ENCODE assay signal across 24 mouse cellular contexts in the genomic region with DNA sequence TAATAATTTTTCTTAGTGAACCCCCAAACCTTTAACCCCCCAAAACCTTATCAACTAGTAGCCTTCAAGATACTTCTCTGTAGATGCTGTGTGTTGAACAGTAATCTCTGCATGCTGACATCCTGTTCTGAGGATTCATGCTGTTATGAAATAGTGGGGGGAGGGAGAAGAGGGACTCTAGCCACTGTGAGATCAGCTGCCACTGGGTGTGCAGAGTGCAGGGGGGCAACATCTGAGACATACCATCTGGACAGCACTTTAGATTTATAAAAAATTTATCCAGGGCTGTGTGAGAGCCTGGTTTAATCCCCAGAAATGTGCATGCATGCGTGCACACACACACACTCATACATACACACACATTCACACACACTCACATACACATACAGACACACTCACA. TPM values are rescaled to one million over a fixed set of nuclear protein-coding genes. Genes with fewer than 3 reads are reported as not detected.
DNase-seq lines count a peak whose midpoint lies in the region; ATAC-seq and TF ChIP-seq lines count a peak whose summit lies in the region.
"Had no signal": no experiment of that assay in that cellular context is flagged by ENCODE, and none has a peak within 500 bp of the region (broad histone marks: within the 10 kb centered on the region; RNA-seq: fewer than 3 reads in every experiment).

No protein-coding gene starts in this region.

- TF ChIP-seq CTCF in kidney, postnatal 0 days (IDR thresholded peaks at IDR 0.05; ENCODE audit: low read depth) = no peak
- TF ChIP-seq CTCF in lung, embryonic 14.5 days (IDR thresholded peaks at IDR 0.05; ENCODE audit: low read depth) = no peak
- TF ChIP-seq CTCF in lung, postnatal 0 days (IDR thresholded peaks at IDR 0.05) = no peak

- no peaks in the 10 kb centered on the region for H3K9me3 ChIP-seq in kidney, postnatal 0 days (replicated peaks; ENCODE audit: low read length)
- no peaks in the 10 kb centered on the region for H3K9me3 ChIP-seq in lung, embryonic 14.5 days (ENCODE audit: low read depth, low read length)
- no peaks in the 10 kb centered on the region for H3K9me3 ChIP-seq in lung, postnatal 0 days (ENCODE audit: low read length)
- H3K9me3 ChIP-seq in midbrain, embryonic 15.5 days = no peaks in the 10 kb centered on the region
- H3K9me3 ChIP-seq: forebrain, embryonic 10.5 days; forebrain, embryonic 13.5 days; hindbrain, embryonic 12.5 days had no signal

- WGBS in kidney, postnatal 0 days = 92% methylated on average over 1 of the region's 1 CpGs
- WGBS in lung, embryonic 14.5 days = 70% methylated on average over 1 of the region's 1 CpGs
- 84% methylated on average over 1 of the region's 1 CpGs for WGBS in lung, postnatal 0 days
- WGBS in midbrain, embryonic 15.5 days = 77% methylated on average over 1 of the region's 1 CpGs

- no peak overlapping the region for H3K27ac ChIP-seq in kidney, postnatal 0 days
- H3K27ac ChIP-seq in lung, embryonic 14.5 days (ENCODE audit: low read depth) = no peak overlapping the region
- H3K27ac ChIP-seq in lung, postnatal 0 days (ENCODE audit: low read length) = no peak overlapping the region
- no peak overlapping the region for H3K27ac ChIP-seq in midbrain, embryonic 15.5 days
- H3K27ac ChIP-seq: forebrain, embryonic 10.5 days; forebrain, embryonic 13.5 days; hindbrain, embryonic 12.5 days had no signal

- no peaks in the 10 kb centered on the region for H3K36me3 ChIP-seq in kidney, postnatal 0 days (ENCODE audit: insufficient read depth, low read length)
- H3K36me3 ChIP-seq in lung, embryonic 14.5 days (ENCODE audit: insufficient read depth) = no peaks in the 10 kb centered on the region
- H3K36me3 ChIP-seq in lung, postnatal 0 days (ENCODE audit: insufficient read depth, low read length) = no peaks in the 10 kb centered on the region
- H3K36me3 ChIP-seq in midbrain, embryonic 15.5 days (replicated peaks) = no peaks in the 10 kb centered on the region
- H3K36me3 ChIP-seq: forebrain, embryonic 10.5 days; hindbrain, embryonic 12.5 days had no signal

- no peaks in the 10 kb centered on the region for H3K27me3 ChIP-seq in kidney, postnatal 0 days (ENCODE audit: insufficient read depth, low read length)
- H3K27me3 ChIP-seq in lung, embryonic 14.5 days (ENCODE audit: insufficient read depth, low read length) = no peaks in the 10 kb centered on the region
- H3K27me3 ChIP-seq in lung, postnatal 0 days (replicated peaks; ENCODE audit: insufficient read depth, low read length) = 0 out of 2 replicates have a peak, but pooled peaks cover 5% of the 10 kb centered on the region
- H3K27me3 ChIP-seq in midbrain, embryonic 15.5 days (replicated peaks) = no peaks in the 10 kb centered on the region
- H3K27me3 ChIP-seq: forebrain, embryonic 13.5 days; hindbrain, embryonic 12.5 days; Patski had no signal

- no peak overlapping the region for H3K4me3 ChIP-seq in kidney, postnatal 0 days (replicated peaks; ENCODE audit: low read depth, low read length)
- no peak overlapping the region for H3K4me3 ChIP-seq in lung, embryonic 14.5 days (ENCODE audit: low read depth, low read length)
- H3K4me3 ChIP-seq in lung, postnatal 0 days (ENCODE audit: low read depth, low read length) = no peak overlapping the region
- H3K4me3 ChIP-seq in midbrain, embryonic 15.5 days = no peak overlapping the region
- H3K4me3 ChIP-seq: forebrain, embryonic 10.5 days; forebrain, embryonic 13.5 days; hindbrain, embryonic 12.5 days had no signal

- H3K9ac ChIP-seq in kidney, postnatal 0 days (ENCODE audit: low read depth, low read length) = no peak overlapping the region
- no peak overlapping the region for H3K9ac ChIP-seq in lung, embryonic 14.5 days
- no peak overlapping the region for H3K9ac ChIP-seq in lung, postnatal 0 days (replicated peaks; ENCODE audit: low read depth)
- no peak overlapping the region for H3K9ac ChIP-seq in midbrain, embryonic 15.5 days
- H3K9ac ChIP-seq: forebrain, embryonic 13.5 days; hindbrain, embryonic 12.5 days had no signal

- no peaks in the 10 kb centered on the region for H3K4me1 ChIP-seq in kidney, postnatal 0 days (replicated peaks; ENCODE audit: insufficient read depth, low read length)
- H3K4me1 ChIP-seq in lung, embryonic 14.5 days (ENCODE audit: insufficient read depth) = no peaks in the 10 kb centered on the region
- no peaks in the 10 kb centered on the region for H3K4me1 ChIP-seq in lung, postnatal 0 days (ENCODE audit: insufficient read depth, low read depth, low read length)
- H3K4me1 ChIP-seq in midbrain, embryonic 15.5 days = peaks cover 12% of the 10 kb centered on the region

- no peak for ATAC-seq in kidney, postnatal 0 days (replicated peaks; ENCODE audit: low FRiP score, low read depth)
- ATAC-seq in lung, embryonic 14.5 days (ENCODE audit: insufficient read depth) = peak; percentile 66; the same call in 1 of the 2 replicates
- peak; percentile 52; the same call in 1 of the 2 replicates for ATAC-seq in lung, postnatal 0 days
- ATAC-seq in midbrain, embryonic 15.5 days (replicated peaks) = no peak
- ATAC-seq: forebrain, embryonic 13.5 days; forebrain, embryonic 16.5 days; Patski had no signal

- TF ChIP-seq EP300 in lung, postnatal 0 days (IDR thresholded peaks at IDR 0.05) = no peak

- no peak overlapping the region for H3K4me2 ChIP-seq in kidney, postnatal 0 days (ENCODE audit: low read length)
- H3K4me2 ChIP-seq in lung, embryonic 14.5 days = no peak overlapping the region
- no peak overlapping the region for H3K4me2 ChIP-seq in lung, postnatal 0 days (replicated peaks; ENCODE audit: low read depth, low read length)
- no peak overlapping the region for H3K4me2 ChIP-seq in midbrain, embryonic 15.5 days
- H3K4me2 ChIP-seq: forebrain, embryonic 13.5 days; heart, embryonic 11.5 days; hindbrain, embryonic 12.5 days had no signal

- peak; percentile 13 for DNase-seq in kidney, postnatal 0 days (ENCODE audit: low spot score)
- DNase-seq in kidney, postnatal 4 days = no peak
- DNase-seq in lung, embryonic 14.5 days = peak; percentile 45
- no peak for DNase-seq in lung, postnatal 10 days
- peak; percentile 54 for DNase-seq in lung, postnatal 0 days (ENCODE audit: low spot score)
- DNase-seq in lung, postnatal 25 days (ENCODE audit: low spot score) = no peak
- DNase-seq in retina, postnatal 1 day = peak; percentile 36
- DNase-seq: adrenal gland, postnatal 10 days; adrenal gland, postnatal 36 days; cerebellum, adult 18-20 months; cerebellum, adult 9-10 months; cerebellum, postnatal 14 days; gastrocnemius, postnatal 10 days; gastrocnemius, postnatal 36 days; heart, adult 11 months had no signal

RNA-seq across cellular contexts. Expression of gene Ccdc177, which starts 15.9 kb away (rescaled TPM):
- 0.08 and 0.09 TPM in 2 replicates for polyA plus RNA-seq in kidney, postnatal 0 days (2015; fragmentation: Nextera tagmentation; extraction: Ambion mirVana)
- 0.04 and 0.11 TPM in 2 replicates for polyA plus RNA-seq in lung, embryonic 14.5 days (2014; fragmentation: Nextera tagmentation; extraction: Ambion mirVana)
- 0.02 TPM in 1 of 2 replicates, not detected in the other for polyA plus RNA-seq in lung, postnatal 0 days (2015; fragmentation: Nextera tagmentation; extraction: Ambion mirVana)
- polyA plus RNA-seq in midbrain, embryonic 15.5 days (2015; fragmentation: Nextera tagmentation; extraction: Ambion mirVana) = 5.9 and 6.6 TPM in 2 replicates
- polyA plus RNA-seq: heart, embryonic 11.5 days; heart, embryonic 14.5 days; heart, postnatal 0 days had no signal

RNA-seq across cellular contexts. Expression of gene Susd6, which starts 45.7 kb away (rescaled TPM):
- 16.1 and 16.5 TPM in 2 replicates for polyA plus RNA-seq in kidney, postnatal 0 days (2015; fragmentation: Nextera tagmentation; extraction: Ambion mirVana)
- 20.5 and 21.2 TPM in 2 replicates for polyA plus RNA-seq in lung, embryonic 14.5 days (2014; fragmentation: Nextera tagmentation; extraction: Ambion mirVana)
- 26.5 and 34.9 TPM in 2 replicates for polyA plus RNA-seq in lung, postnatal 0 days (2015; fragmentation: Nextera tagmentation; extraction: Ambion mirVana)
- 13.2 and 13.6 TPM in 2 replicates for polyA plus RNA-seq in midbrain, embryonic 15.5 days (2015; fragmentation: Nextera tagmentation; extraction: Ambion mirVana)

RNA-seq across cellular contexts. Expression of gene Plekhd1, which starts 52.2 kb away (rescaled TPM):
- polyA plus RNA-seq in kidney, postnatal 0 days (2015; fragmentation: Nextera tagmentation; extraction: Ambion mirVana) = 3.5 and 4.0 TPM in 2 replicates
- polyA plus RNA-seq in lung, embryonic 14.5 days (2014; fragmentation: Nextera tagmentation; extraction: Ambion mirVana) = 2.7 and 4.6 TPM in 2 replicates
- polyA plus RNA-seq in lung, postnatal 0 days (2015; fragmentation: Nextera tagmentation; extraction: Ambion mirVana) = 10.4 and 11.6 TPM in 2 replicates
- polyA plus RNA-seq in midbrain, embryonic 15.5 days (2015; fragmentation: Nextera tagmentation; extraction: Ambion mirVana) = 3.3 and 3.8 TPM in 2 replicates
- polyA plus RNA-seq: Patski had no signal

Comparison
In these comparisons a context has a peak if more than half of its experiments do, and no peak if none do; other contexts are left out.
1. DNase-seq: peak in kidney, postnatal 0 days (single experiment), lung, embryonic 14.5 days (single experiment), lung, postnatal 0 days (single experiment) and retina, postnatal 1 day (single experiment); none in kidney, postnatal 4 days (0 of 2), lung, postnatal 10 days (single experiment) and lung, postnatal 25 days (single experiment).
2. ATAC-seq: peak in lung, embryonic 14.5 days (single experiment) and lung, postnatal 0 days (single experiment); none in kidney, postnatal 0 days (single experiment) and midbrain, embryonic 15.5 days (single experiment).